Mouse (Mus musculus) olfactory bulb, adult 2 months (tissue): ENCODE data around the gene Prpf6.
A peak's percentile ranks its signal among the peaks of the same experiment; 100 is the strongest.

Experiments used
- CTCF ChIP-seq: fragments of 200-500 bp; IDR thresholded peaks from 2 replicates; pipeline ENCODE4 v1.5.1; 2012; ENCODE audit warnings: low read depth, mild to moderate bottlenecking, low read length, moderate library complexity; ENCODE audit not compliant: insufficient read depth
- POLR2A ChIP-seq: fragments of 200-500 bp; IDR thresholded peaks from 2 replicates; pipeline ENCODE4 v1.6.1; 2012; ENCODE audit warnings: mild to moderate bottlenecking, low read depth, low read length, moderate library complexity; ENCODE audit not compliant: insufficient read depth

DNA sequence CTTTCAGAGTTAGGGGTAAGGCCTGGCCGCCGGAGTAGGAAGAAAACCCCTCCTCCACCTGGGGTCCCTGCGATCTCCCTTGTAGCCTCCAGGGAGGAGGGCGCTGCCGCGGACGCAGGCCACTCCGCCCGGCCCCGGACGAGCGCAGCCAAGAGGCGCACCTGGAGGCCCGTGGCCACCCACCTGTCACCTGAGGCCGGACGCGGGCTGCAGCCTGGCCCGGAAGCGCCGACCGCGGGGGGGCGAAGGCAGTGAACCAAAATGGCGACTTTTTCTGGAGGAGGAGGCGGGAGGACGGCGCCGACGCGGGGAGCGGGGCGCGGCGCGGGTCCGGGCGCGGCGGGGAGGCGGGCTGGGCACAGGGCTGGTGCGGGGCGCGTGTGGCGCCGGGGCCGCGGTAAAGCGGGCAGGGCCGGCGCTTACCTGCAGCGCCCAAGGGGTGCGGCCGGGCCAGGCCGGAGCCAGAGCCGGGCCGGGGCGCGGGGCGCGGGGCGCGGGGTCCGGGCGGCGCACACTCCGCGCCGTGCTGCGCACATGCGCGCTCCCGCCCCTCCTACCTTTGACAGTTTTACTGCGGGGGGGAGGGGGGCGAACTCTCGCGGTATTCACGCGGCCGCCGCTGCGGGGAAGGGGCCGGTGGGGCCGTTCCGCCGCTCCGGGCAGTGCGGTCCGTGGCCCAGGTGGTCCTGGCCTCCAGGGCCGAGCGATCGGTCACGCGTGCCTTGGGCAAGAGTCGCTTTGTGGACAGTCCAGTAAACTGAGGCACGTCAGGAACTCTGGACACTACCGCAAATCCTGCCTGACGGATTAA is 768 bp downstream of the Prpf6 start, which contains the start of gene Zfp512b:
- TF ChIP-seq CTCF: no peak
- TF ChIP-seq POLR2A: peak; percentile 70
